Mouse (Mus musculus) lung, adult 2 months (tissue): ENCODE results near the gene Fbf1.

Source experiments
- CTCF ChIP-seq: fragments of 200-500 bp; IDR thresholded peaks from 2 replicates; pipeline ENCODE4 v1.5.1; 2011; ENCODE audit warnings: mild to moderate bottlenecking, low read length, control low read depth; ENCODE audit not compliant: insufficient read depth
- POLR2A ChIP-seq: fragments of 200-500 bp; IDR thresholded peaks from 2 replicates; pipeline ENCODE4 v1.6.1; 2011; ENCODE audit warnings: low read depth, mild to moderate bottlenecking, control low read depth, low read length, borderline replicate concordance; ENCODE audit errors: extremely low read depth

DNA sequence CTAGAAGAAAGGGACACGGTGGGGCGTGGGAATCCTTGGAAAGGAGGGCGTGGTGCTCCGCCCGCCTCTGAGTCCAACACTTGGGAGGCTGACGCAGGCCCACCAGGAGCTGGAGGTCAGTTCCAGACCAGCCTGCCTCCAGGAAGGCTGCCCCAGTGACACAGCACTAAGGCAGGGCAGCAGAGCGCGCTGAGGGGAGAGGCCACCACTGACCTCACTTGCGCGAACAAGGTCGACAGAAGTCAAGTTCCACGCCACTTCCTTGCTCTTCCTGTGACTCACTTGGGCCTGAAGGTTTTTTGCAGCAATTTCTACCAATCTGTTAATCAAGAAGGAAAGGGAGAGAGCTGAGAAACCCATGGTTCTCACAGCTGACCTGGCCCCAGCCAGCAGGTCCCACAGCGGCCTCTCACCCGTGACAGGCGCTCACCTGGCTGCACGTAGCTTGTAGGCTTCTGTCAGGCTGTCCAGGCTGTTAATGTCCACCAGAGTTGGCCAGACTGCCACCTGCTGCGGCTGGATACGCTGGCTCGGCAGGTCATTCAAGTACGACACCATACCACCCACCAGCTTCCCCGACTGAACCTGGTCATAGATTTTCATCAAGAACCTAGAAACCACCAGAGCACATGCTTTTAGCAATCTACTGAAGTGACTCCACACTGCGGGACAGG lies 6.9 kb upstream of the Fbf1 start:
- TF ChIP-seq POLR2A (no peak), CTCF (no peak)
